Mouse (Mus musculus): Measurements from ENCODE around the gene Slc39a9. TPM values are rescaled to one million over a fixed set of nuclear protein-coding genes. Genes with fewer than 3 reads are reported as not detected.

Gene Slc39a9
- polyA plus RNA-seq, 1 experiment from 2014 or later: 26.6 TPM

DNA sequence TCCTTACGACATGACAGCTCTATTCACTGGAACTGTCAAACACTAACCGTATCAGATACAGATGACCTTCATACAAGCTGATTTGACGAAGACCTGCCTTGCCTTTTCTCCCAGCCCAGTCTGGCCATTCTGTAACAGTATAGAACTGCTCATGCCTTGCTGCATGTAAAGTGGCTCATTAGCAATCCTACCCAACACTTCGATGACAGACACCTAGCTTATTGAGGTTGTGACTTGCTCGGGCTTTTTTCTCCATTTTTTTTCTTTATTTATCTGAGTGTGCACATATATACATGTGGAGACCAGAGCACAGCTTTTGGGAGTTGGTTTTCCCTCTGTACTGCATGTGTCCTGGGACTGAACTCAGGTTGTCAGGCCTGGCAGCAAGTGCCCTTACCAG is 11.9 kb upstream of the Slc39a9 start:
- no peak for DNase-seq (ENCODE audit: low spot score)
- Histone ChIP-seq H3K4me1 (ENCODE audit: control insufficient read depth, insufficient read depth, low read length) (no peaks in the 10 kb centered on the region), H3K27me3 (ENCODE audit: control insufficient read depth, insufficient read depth, low read length) (no peaks in the 10 kb centered on the region), H3K9ac (replicated peaks; ENCODE audit: low read length) (no peak overlapping the region), H3K4me3 (ENCODE audit: low read depth, low read length) (no peak overlapping the region), H3K36me3 (replicated peaks; ENCODE audit: control insufficient read depth, insufficient read depth, low read depth, low read length) (peaks cover 17% of the 10 kb centered on the region), H3K9me3 (replicated peaks; ENCODE audit: control insufficient read depth, low read length) (no peaks in the 10 kb centered on the region), H3K27ac (replicated peaks; ENCODE audit: low read depth, low read length) (no peak overlapping the region), H3K4me2 (ENCODE audit: low read depth, low read length) (no peak overlapping the region)
- no peak for ATAC-seq (replicated peaks; ENCODE audit: insufficient number of reproducible peaks, low FRiP score, low TSS enrichment, low read depth)
- WGBS: 89% methylated on average over 5 of the region's 5 CpGs

- Histone ChIP-seq H3K9ac (replicated peaks; ENCODE audit: low read length) (peak overlapping the region; percentile 99), H3K27ac (replicated peaks; ENCODE audit: low read depth, low read length) (peak overlapping the region; percentile 82), H3K36me3 (replicated peaks; ENCODE audit: control insufficient read depth, insufficient read depth, low read depth, low read length) (no peaks in the 10 kb centered on the region), H3K9me3 (replicated peaks; ENCODE audit: control insufficient read depth, low read length) (no peaks in the 10 kb centered on the region), H3K27me3 (ENCODE audit: control insufficient read depth, insufficient read depth, low read length) (no peaks in the 10 kb centered on the region), H3K4me1 (ENCODE audit: control insufficient read depth, insufficient read depth, low read length) (peaks cover 2% of the 10 kb centered on the region; the same call in 1 of the 2 replicates), H3K4me2 (ENCODE audit: low read depth, low read length) (peak overlapping the region; percentile 51), H3K4me3 (ENCODE audit: low read depth, low read length) (peak overlapping the region; percentile 97)
- peak; percentile 63 for ATAC-seq (replicated peaks; ENCODE audit: insufficient number of reproducible peaks, low FRiP score, low TSS enrichment, low read depth)
- 2% methylated on average over 42 of the region's 48 CpGs for WGBS
- peak; percentile 69 for DNase-seq (ENCODE audit: low spot score)
These were observed 674 bp upstream of the Slc39a9 start for GRCm38 (mm10) chr12:80642725-80643692.

- Histone ChIP-seq H3K36me3 (replicated peaks; ENCODE audit: control insufficient read depth, insufficient read depth, low read depth, low read length) (no peaks in the 10 kb centered on the region), H3K27ac (replicated peaks; ENCODE audit: low read depth, low read length) (no peak overlapping the region), H3K9ac (replicated peaks; ENCODE audit: low read length) (peak overlapping the region; percentile 99), H3K4me2 (ENCODE audit: low read depth, low read length) (peak overlapping the region; percentile 88), H3K27me3 (ENCODE audit: control insufficient read depth, insufficient read depth, low read length) (no peaks in the 10 kb centered on the region), H3K4me3 (ENCODE audit: low read depth, low read length) (peak overlapping the region; percentile 97), H3K9me3 (replicated peaks; ENCODE audit: control insufficient read depth, low read length) (no peaks in the 10 kb centered on the region), H3K4me1 (ENCODE audit: control insufficient read depth, insufficient read depth, low read length) (peaks cover 2% of the 10 kb centered on the region; the same call in 1 of the 2 replicates)
- ATAC-seq (replicated peaks; ENCODE audit: insufficient number of reproducible peaks, low FRiP score, low TSS enrichment, low read depth): no peak
- 9% methylated on average over 18 of the region's 18 CpGs for WGBS
- DNase-seq (ENCODE audit: low spot score): no peak
These were observed 804 bp downstream of the Slc39a9 start for GRCm38 (mm10) chr12:80644506-80644868.

DNA sequence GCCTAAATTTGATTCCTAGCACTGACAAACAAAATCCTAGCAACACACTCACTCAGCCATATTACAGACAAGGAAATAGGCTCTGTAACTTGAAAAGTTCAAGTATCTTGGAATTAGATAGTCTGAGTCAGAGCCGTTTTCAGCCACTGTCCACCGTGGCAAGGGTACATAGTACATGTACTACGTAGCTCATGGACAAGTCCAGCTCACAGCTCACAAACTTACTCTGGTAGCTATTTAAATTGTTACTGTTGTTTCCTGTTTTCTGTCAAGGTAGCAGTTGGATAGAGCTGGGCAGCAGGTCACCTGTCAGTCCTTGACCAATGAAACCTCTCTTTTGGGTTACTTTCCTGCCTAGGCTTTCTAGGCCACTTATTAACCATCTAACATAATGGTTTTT is 2.7 kb downstream of the Slc39a9 start:
- Histone ChIP-seq H3K9ac (replicated peaks; ENCODE audit: low read length) (no peak overlapping the region), H3K9me3 (replicated peaks; ENCODE audit: control insufficient read depth, low read length) (no peaks in the 10 kb centered on the region), H3K4me2 (ENCODE audit: low read depth, low read length) (no peak overlapping the region), H3K27me3 (ENCODE audit: control insufficient read depth, insufficient read depth, low read length) (no peaks in the 10 kb centered on the region), H3K36me3 (replicated peaks; ENCODE audit: control insufficient read depth, insufficient read depth, low read depth, low read length) (no peaks in the 10 kb centered on the region), H3K4me3 (ENCODE audit: low read depth, low read length) (no peak overlapping the region), H3K4me1 (ENCODE audit: control insufficient read depth, insufficient read depth, low read length) (peaks cover 2% of the 10 kb centered on the region; the same call in 1 of the 2 replicates), H3K27ac (replicated peaks; ENCODE audit: low read depth, low read length) (no peak overlapping the region)
- DNase-seq (ENCODE audit: low spot score) (no peak), ATAC-seq (replicated peaks; ENCODE audit: insufficient number of reproducible peaks, low FRiP score, low TSS enrichment, low read depth) (no peak)
- WGBS: 97% methylated on average over 3 of the region's 3 CpGs

DNA sequence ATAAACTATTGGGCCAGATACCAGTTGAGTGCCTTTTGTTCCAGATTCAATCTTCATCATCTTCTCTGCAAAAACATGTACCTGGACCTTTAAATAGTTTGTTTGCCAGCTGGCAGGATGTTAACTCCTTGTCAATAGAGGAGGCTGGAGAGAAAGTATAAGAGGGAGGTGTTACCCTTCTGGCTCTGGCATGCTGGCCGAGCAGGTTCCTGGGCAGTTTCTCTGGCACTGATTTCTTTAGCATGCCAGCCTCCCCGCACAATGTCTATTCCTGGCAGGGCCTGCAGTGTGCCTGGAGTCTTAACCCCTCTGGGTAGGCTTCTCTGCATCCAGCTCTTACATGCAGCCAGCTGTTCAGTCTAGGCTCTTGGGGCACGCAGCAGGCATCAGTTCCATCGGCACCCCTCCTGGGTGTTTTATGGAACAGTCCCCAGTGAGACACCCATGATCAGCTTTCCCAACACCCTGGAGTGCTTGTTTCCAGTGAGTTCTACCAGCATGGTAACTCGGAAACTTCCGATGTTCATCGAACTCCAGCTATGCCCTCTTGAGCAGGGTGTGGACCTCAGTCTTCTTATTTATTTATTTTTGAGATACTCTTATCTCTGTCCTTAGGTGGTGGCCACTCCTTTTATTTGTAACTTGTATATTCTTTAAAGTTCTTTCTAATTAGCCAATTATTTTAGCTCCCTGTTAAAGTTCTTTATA is 10.4 kb downstream of the Slc39a9 start:
- Histone ChIP-seq H3K4me3 (ENCODE audit: low read depth, low read length) (no peak overlapping the region), H3K4me1 (ENCODE audit: control insufficient read depth, insufficient read depth, low read length) (no peaks in the 10 kb centered on the region), H3K4me2 (ENCODE audit: low read depth, low read length) (no peak overlapping the region), H3K27ac (replicated peaks; ENCODE audit: low read depth, low read length) (no peak overlapping the region), H3K9me3 (replicated peaks; ENCODE audit: control insufficient read depth, low read length) (no peaks in the 10 kb centered on the region), H3K36me3 (replicated peaks; ENCODE audit: control insufficient read depth, insufficient read depth, low read depth, low read length) (no peaks in the 10 kb centered on the region), H3K27me3 (ENCODE audit: control insufficient read depth, insufficient read depth, low read length) (no peaks in the 10 kb centered on the region), H3K9ac (replicated peaks; ENCODE audit: low read length) (no peak overlapping the region)
- DNase-seq (ENCODE audit: low spot score): no peak
- no peak for ATAC-seq (replicated peaks; ENCODE audit: insufficient number of reproducible peaks, low FRiP score, low TSS enrichment, low read depth)
- 90% methylated on average over 7 of the region's 7 CpGs for WGBS

DNA sequence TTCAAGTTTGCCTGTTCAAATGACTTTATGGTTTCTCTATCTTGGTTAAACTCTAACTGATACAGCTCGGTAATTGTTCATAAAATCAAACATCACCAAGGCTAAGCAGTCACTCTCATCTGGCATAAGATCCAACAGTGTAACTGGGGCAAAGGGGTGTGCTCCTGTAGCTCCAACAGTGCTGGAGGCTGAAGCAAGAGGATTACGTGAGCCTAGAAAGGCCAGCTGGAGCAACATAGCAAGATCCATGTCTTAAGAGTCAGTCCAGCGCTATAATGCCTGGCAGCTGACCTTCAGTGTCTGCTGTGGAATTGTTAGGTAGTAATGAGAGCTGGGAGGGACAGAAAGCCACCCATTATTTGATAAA is 11.0 kb downstream of the Slc39a9 start:
- Histone ChIP-seq H3K27ac (replicated peaks; ENCODE audit: low read depth, low read length) (no peak overlapping the region), H3K4me2 (ENCODE audit: low read depth, low read length) (no peak overlapping the region), H3K4me1 (ENCODE audit: control insufficient read depth, insufficient read depth, low read length) (no peaks in the 10 kb centered on the region), H3K4me3 (ENCODE audit: low read depth, low read length) (no peak overlapping the region), H3K36me3 (replicated peaks; ENCODE audit: control insufficient read depth, insufficient read depth, low read depth, low read length) (no peaks in the 10 kb centered on the region), H3K9ac (replicated peaks; ENCODE audit: low read length) (no peak overlapping the region), H3K27me3 (ENCODE audit: control insufficient read depth, insufficient read depth, low read length) (no peaks in the 10 kb centered on the region), H3K9me3 (replicated peaks; ENCODE audit: control insufficient read depth, low read length) (no peaks in the 10 kb centered on the region)
- DNase-seq (ENCODE audit: low spot score) (no peak), ATAC-seq (replicated peaks; ENCODE audit: insufficient number of reproducible peaks, low FRiP score, low TSS enrichment, low read depth) (no peak)
- 86% methylated on average over 3 of the region's 3 CpGs for WGBS

GRCm38 (mm10) chr12:80658661-80659060 is 15.0 kb downstream of the Slc39a9 start:
- no peaks in the 10 kb centered on the region for H3K27me3 ChIP-seq (ENCODE audit: control insufficient read depth, insufficient read depth, low read length)
- no peak overlapping the region for H3K4me3 ChIP-seq (ENCODE audit: low read depth, low read length)
- H3K27ac ChIP-seq (replicated peaks; ENCODE audit: low read depth, low read length): no peak overlapping the region
- no peaks in the 10 kb centered on the region for H3K4me1 ChIP-seq (ENCODE audit: control insufficient read depth, insufficient read depth, low read length)
- H3K36me3 ChIP-seq (replicated peaks; ENCODE audit: control insufficient read depth, insufficient read depth, low read depth, low read length): no peaks in the 10 kb centered on the region
- 87% methylated on average over 6 of the region's 6 CpGs for WGBS
- no peak overlapping the region for H3K9ac ChIP-seq (replicated peaks; ENCODE audit: low read length)
- DNase-seq (ENCODE audit: low spot score) (no peak), ATAC-seq (replicated peaks; ENCODE audit: insufficient number of reproducible peaks, low FRiP score, low TSS enrichment, low read depth) (no peak)
- H3K4me2 ChIP-seq (ENCODE audit: low read depth, low read length): no peak overlapping the region
- H3K9me3 ChIP-seq (replicated peaks; ENCODE audit: control insufficient read depth, low read length): no peaks in the 10 kb centered on the region

GRCm38 (mm10) chr12:80662322-80662721 is 18.6 kb downstream of the Slc39a9 start:
- 92% methylated on average over 10 of the region's 10 CpGs for WGBS
- Histone ChIP-seq H3K36me3 (replicated peaks; ENCODE audit: control insufficient read depth, insufficient read depth, low read depth, low read length) (no peaks in the 10 kb centered on the region), H3K9me3 (replicated peaks; ENCODE audit: control insufficient read depth, low read length) (no peaks in the 10 kb centered on the region), H3K9ac (replicated peaks; ENCODE audit: low read length) (no peak overlapping the region), H3K4me3 (ENCODE audit: low read depth, low read length) (no peak overlapping the region), H3K27me3 (ENCODE audit: control insufficient read depth, insufficient read depth, low read length) (no peaks in the 10 kb centered on the region), H3K27ac (replicated peaks; ENCODE audit: low read depth, low read length) (no peak overlapping the region), H3K4me2 (ENCODE audit: low read depth, low read length) (no peak overlapping the region), H3K4me1 (ENCODE audit: control insufficient read depth, insufficient read depth, low read length) (no peaks in the 10 kb centered on the region)
- DNase-seq (ENCODE audit: low spot score): no peak
- ATAC-seq (replicated peaks; ENCODE audit: insufficient number of reproducible peaks, low FRiP score, low TSS enrichment, low read depth): no peak
